Mouse (Mus musculus): Measurements from ENCODE around the gene Ccdc141. TPM values are rescaled to one million over a fixed set of nuclear protein-coding genes. Genes with fewer than 3 reads are reported as not detected.
A peak's percentile ranks its signal among the peaks of the same experiment; 100 is the strongest.

The Ccdc141 gene
- polyA plus RNA-seq, 1 experiment from 2014 or later: 7.3 TPM

DNA sequence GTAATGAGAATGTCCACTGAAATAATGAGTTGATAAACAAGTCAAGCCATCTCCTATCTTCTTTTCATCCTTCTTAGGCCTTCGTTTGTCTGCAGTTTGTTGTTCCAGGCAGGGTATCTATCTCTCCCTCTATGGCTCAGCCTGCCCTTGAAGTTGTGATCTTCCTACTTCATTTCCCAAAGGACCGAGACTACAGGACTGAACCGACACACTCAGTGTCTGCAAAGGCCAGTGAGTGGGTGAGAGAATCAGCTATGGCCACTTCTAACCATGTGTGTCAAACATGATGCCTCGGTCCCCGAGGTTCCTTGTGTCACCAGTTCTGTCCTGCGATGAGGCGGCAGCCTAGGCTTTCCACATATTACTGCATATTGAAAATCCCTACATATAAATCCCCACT is 19.2 kb upstream of the Ccdc141 start:
- no peak for ATAC-seq (ENCODE audit: low FRiP score)
- Histone ChIP-seq H3K4me1 (replicated peaks) (no peaks in the 10 kb centered on the region), H3K27me3 (no peaks in the 10 kb centered on the region), H3K4me2 (no peak overlapping the region), H3K27ac (no peak overlapping the region), H3K4me3 (no peak overlapping the region), H3K9ac (no peak overlapping the region), H3K9me3 (no peaks in the 10 kb centered on the region), H3K36me3 (peaks cover 71% of the 10 kb centered on the region)
- 93% methylated on average over 7 of the region's 7 CpGs for WGBS

GRCm38 (mm10) chr2:77187501-77187900 is 17.1 kb upstream of the Ccdc141 start:
- Histone ChIP-seq H3K4me1 (replicated peaks) (peaks cover 8% of the 10 kb centered on the region; the same call in 1 of the 2 replicates), H3K4me3 (no peak overlapping the region), H3K27ac (no peak overlapping the region), H3K4me2 (no peak overlapping the region), H3K9me3 (no peaks in the 10 kb centered on the region), H3K27me3 (no peaks in the 10 kb centered on the region), H3K36me3 (peaks cover 59% of the 10 kb centered on the region), H3K9ac (no peak overlapping the region)
- WGBS: 95% methylated on average over 3 of the region's 3 CpGs
- ATAC-seq (ENCODE audit: low FRiP score): no peak

DNA sequence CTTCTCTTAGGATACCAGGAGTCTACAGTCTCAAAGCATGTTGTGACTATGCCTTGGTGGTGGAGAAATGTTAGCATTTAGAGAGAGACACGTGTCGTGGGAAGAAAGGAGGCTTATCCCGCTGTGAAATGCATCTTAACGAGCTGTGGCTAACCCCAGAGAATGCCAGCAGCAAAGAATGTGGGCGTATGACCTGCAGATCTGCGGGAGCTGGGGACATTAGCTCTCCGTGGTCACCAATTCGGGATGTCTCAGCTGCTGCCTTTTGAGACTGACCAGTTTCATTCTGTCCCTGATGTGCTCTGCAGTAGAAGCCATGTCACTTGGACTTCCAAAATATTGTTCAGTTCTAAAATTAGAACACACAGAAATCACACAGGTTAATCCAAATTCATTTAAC is 16.5 kb upstream of the Ccdc141 start:
- H3K9ac ChIP-seq: no peak overlapping the region
- no peak overlapping the region for H3K27ac ChIP-seq
- no peaks in the 10 kb centered on the region for H3K9me3 ChIP-seq
- no peak overlapping the region for H3K4me2 ChIP-seq
- WGBS: 73% methylated on average over 8 of the region's 8 CpGs
- H3K4me3 ChIP-seq: no peak overlapping the region
- H3K27me3 ChIP-seq: no peaks in the 10 kb centered on the region
- no peak for ATAC-seq (ENCODE audit: low FRiP score)
- peaks cover 8% of the 10 kb centered on the region; the same call in 1 of the 2 replicates for H3K4me1 ChIP-seq (replicated peaks)
- peaks cover 53% of the 10 kb centered on the region for H3K36me3 ChIP-seq

GRCm38 (mm10) chr2:77184049-77184571 is 13.7 kb upstream of the Ccdc141 start:
- Histone ChIP-seq H3K4me1 (replicated peaks) (peaks cover 8% of the 10 kb centered on the region; the same call in 1 of the 2 replicates), H3K4me2 (no peak overlapping the region), H3K36me3 (peaks cover 34% of the 10 kb centered on the region), H3K9ac (no peak overlapping the region), H3K9me3 (no peaks in the 10 kb centered on the region), H3K27ac (no peak overlapping the region), H3K27me3 (no peaks in the 10 kb centered on the region), H3K4me3 (no peak overlapping the region)
- ATAC-seq (ENCODE audit: low FRiP score): peak; percentile 28; the same call in 1 of the 2 replicates
- WGBS: 54% methylated on average over 8 of the region's 8 CpGs

DNA sequence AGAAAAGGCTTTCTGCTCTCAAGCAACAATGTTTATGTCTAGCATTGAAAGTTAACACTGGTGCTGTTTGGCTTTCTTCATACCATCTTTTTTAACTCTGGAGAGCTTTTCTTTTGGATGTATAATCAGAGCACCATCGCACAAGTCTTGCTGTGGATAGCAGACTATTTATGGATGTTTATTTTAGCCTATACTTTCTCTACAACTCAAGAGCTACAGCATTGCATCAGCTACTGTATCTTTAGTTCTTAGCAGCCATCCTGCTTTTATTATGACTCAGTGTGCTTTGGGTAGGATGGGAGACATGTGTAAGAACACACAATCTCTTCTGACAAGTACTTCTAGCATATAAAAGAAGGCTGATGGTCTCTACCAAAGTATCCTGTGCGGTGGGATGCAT is 13.2 kb upstream of the Ccdc141 start:
- Histone ChIP-seq H3K9ac (no peak overlapping the region), H3K4me2 (no peak overlapping the region), H3K4me1 (replicated peaks) (peaks cover 8% of the 10 kb centered on the region; the same call in 1 of the 2 replicates), H3K4me3 (no peak overlapping the region), H3K9me3 (no peaks in the 10 kb centered on the region), H3K36me3 (peaks cover 31% of the 10 kb centered on the region), H3K27ac (no peak overlapping the region), H3K27me3 (no peaks in the 10 kb centered on the region)
- WGBS: 96% methylated on average over 2 of the region's 2 CpGs
- no peak for ATAC-seq (ENCODE audit: low FRiP score)

- Histone ChIP-seq H3K9me3 (no peaks in the 10 kb centered on the region), H3K36me3 (peaks cover 25% of the 10 kb centered on the region), H3K4me2 (no peak overlapping the region), H3K9ac (no peak overlapping the region), H3K27me3 (no peaks in the 10 kb centered on the region), H3K4me1 (replicated peaks) (peaks cover 8% of the 10 kb centered on the region; the same call in 1 of the 2 replicates), H3K27ac (no peak overlapping the region), H3K4me3 (no peak overlapping the region)
- no peak for ATAC-seq (ENCODE audit: low FRiP score)
- WGBS: 80% methylated on average over 6 of the region's 6 CpGs
Observed at GRCm38 (mm10) chr2:77182996-77183380, 12.6 kb upstream of the Ccdc141 start.

DNA sequence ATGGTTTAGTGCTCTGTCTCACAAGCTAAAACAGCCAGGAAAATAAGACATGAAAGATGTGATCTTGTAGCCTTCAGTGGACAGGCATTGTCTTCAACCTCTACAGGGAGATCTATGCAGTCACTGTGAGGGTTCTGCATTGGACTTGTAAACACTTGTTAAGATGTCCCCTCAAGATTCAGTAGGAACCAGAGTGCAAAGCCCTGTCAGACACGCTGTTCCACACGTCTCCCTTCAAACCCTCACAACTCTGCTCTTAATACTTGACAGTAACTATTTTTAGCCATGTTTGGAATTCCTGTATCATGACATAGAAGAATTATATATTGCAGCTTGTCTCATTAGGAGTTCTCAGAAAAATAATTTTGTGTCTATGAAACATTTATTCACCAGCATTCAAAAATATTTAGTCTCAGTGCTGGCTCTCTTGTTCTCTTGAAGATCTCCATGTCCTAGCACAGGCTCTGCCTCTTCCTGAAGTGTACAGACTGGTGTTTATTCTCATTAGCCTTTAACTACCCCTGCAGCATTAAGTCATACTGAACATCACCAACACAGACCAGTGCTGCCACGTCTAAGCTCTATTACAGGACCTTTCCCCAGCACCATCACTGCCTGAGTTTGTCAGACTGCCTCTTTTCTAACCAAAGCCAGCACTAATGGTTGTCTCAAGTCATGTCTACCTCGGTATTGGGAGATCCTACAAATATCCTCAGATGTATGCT is 12.0 kb upstream of the Ccdc141 start:
- H3K27ac ChIP-seq: no peak overlapping the region
- H3K4me3 ChIP-seq: no peak overlapping the region
- H3K4me2 ChIP-seq: no peak overlapping the region
- 84% methylated on average over 4 of the region's 4 CpGs for WGBS
- H3K9ac ChIP-seq: no peak overlapping the region
- H3K9me3 ChIP-seq: no peaks in the 10 kb centered on the region
- H3K27me3 ChIP-seq: no peaks in the 10 kb centered on the region
- peaks cover 8% of the 10 kb centered on the region; the same call in 1 of the 2 replicates for H3K4me1 ChIP-seq (replicated peaks)
- ATAC-seq (ENCODE audit: low FRiP score): no peak
- H3K36me3 ChIP-seq: peaks cover 20% of the 10 kb centered on the region

- Histone ChIP-seq H3K36me3 (peaks cover 4% of the 10 kb centered on the region; the same call in 1 of the 2 replicates), H3K27ac (no peak overlapping the region), H3K4me1 (replicated peaks) (peaks cover 17% of the 10 kb centered on the region), H3K9ac (no peak overlapping the region), H3K4me2 (no peak overlapping the region), H3K4me3 (no peak overlapping the region), H3K9me3 (no peaks in the 10 kb centered on the region), H3K27me3 (no peaks in the 10 kb centered on the region)
- ATAC-seq (ENCODE audit: low FRiP score): no peak
- WGBS: 62% methylated on average over 2 of the region's 2 CpGs
Observed at GRCm38 (mm10) chr2:77177472-77177871, 7.0 kb upstream of the Ccdc141 start.

GRCm38 (mm10) chr2:77176413-77176812 is 6.0 kb upstream of the Ccdc141 start:
- Histone ChIP-seq H3K9ac (no peak overlapping the region), H3K4me2 (no peak overlapping the region), H3K4me1 (replicated peaks) (peaks cover 28% of the 10 kb centered on the region), H3K4me3 (no peak overlapping the region), H3K9me3 (no peaks in the 10 kb centered on the region), H3K27ac (no peak overlapping the region), H3K27me3 (no peaks in the 10 kb centered on the region), H3K36me3 (peaks cover 4% of the 10 kb centered on the region; the same call in 1 of the 2 replicates)
- 79% methylated on average over 10 of the region's 10 CpGs for WGBS
- ATAC-seq (ENCODE audit: low FRiP score): no peak

- no peak overlapping the region for H3K27ac ChIP-seq
- no peak overlapping the region for H3K4me3 ChIP-seq
- H3K4me2 ChIP-seq: no peak overlapping the region
- peaks cover 36% of the 10 kb centered on the region for H3K4me1 ChIP-seq (replicated peaks)
- ATAC-seq (ENCODE audit: low FRiP score): no peak
- H3K9me3 ChIP-seq: no peaks in the 10 kb centered on the region
- H3K9ac ChIP-seq: no peak overlapping the region
- H3K36me3 ChIP-seq: peaks cover 4% of the 10 kb centered on the region; the same call in 1 of the 2 replicates
- no peaks in the 10 kb centered on the region for H3K27me3 ChIP-seq
- 52% methylated on average over 7 of the region's 7 CpGs for WGBS
Observed at GRCm38 (mm10) chr2:77175411-77175810, 5.0 kb upstream of the Ccdc141 start.

DNA sequence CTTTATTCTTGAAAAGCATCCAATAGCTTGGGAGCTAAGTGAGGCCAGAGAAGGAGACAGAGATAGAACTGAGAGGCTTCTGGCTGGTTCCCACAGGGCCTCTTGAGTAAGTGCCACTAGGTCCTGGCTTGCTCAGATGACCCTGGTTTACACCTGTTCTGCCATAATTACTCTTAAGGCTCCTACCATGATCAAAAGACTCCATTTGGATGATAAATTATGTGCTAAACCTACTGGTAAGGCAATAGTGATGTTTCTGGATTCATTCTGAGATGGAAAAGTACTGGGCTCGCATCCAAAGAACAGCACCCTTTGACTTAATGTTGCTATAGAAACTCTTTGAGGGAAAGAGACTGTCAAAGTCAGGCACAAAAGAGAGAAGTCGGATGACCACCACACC is 3.9 kb upstream of the Ccdc141 start:
- H3K4me3 ChIP-seq: no peak overlapping the region
- H3K27ac ChIP-seq: no peak overlapping the region
- no peak for ATAC-seq (ENCODE audit: low FRiP score)
- no peak overlapping the region for H3K4me2 ChIP-seq
- WGBS: 50% methylated on average over 2 of the region's 2 CpGs
- H3K9ac ChIP-seq: no peak overlapping the region
- H3K36me3 ChIP-seq: no peaks in the 10 kb centered on the region
- no peaks in the 10 kb centered on the region for H3K27me3 ChIP-seq
- peaks cover 45% of the 10 kb centered on the region for H3K4me1 ChIP-seq (replicated peaks)
- H3K9me3 ChIP-seq: no peaks in the 10 kb centered on the region

DNA sequence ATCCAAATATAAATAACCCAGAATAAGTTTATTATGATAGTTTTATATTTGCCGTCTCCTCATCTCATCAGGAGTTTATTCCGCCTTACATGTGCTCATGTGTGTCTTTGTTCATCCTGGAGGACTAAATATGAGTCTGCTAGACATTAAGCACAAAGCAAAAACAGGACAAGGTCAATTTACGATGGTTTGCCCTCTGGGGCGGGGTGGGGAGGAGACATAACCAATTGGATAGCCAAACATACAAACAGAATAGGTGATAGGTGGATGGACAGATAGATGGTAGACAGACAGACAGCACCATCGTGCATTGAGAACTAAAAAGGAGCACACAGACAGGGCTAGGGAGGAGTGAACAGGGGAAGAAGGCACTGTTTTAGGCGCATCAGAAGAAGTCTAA is 3.4 kb upstream of the Ccdc141 start:
- Histone ChIP-seq H3K9me3 (no peaks in the 10 kb centered on the region), H3K27ac (no peak overlapping the region), H3K4me2 (no peak overlapping the region), H3K36me3 (no peaks in the 10 kb centered on the region), H3K9ac (no peak overlapping the region), H3K4me1 (replicated peaks) (peaks cover 45% of the 10 kb centered on the region), H3K27me3 (0 out of 2 replicates have a peak, but pooled peaks cover under 1% of the 10 kb centered on the region), H3K4me3 (no peak overlapping the region)
- 93% methylated on average over 6 of the region's 6 CpGs for WGBS
- no peak for ATAC-seq (ENCODE audit: low FRiP score)

DNA sequence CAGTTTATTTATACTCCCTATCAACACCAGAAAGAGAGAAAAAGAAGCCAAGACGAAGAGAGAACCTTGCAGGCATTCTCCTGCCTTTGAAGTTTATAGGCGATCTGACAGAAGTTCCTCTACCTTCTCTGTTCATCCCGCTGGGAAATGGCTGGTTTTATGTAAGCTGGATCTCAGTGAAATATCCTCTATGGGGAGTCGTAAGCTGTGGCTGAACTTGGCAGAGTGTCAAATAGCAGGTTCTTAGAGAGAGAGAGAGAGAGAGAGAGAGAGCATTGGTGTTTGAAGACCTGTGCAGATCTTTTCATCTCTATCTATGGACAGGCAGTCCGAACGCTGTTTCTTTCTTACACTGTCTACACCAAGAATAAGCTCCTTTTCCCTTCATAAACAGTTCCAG is 2.9 kb upstream of the Ccdc141 start:
- no peak overlapping the region for H3K4me3 ChIP-seq

More for the DNA sequence above, 2.9 kb upstream of the Ccdc141 start:
- Histone ChIP-seq H3K4me2 (no peak overlapping the region), H3K36me3 (no peaks in the 10 kb centered on the region), H3K27ac (no peak overlapping the region), H3K9me3 (no peaks in the 10 kb centered on the region), H3K4me1 (replicated peaks) (peaks cover 45% of the 10 kb centered on the region), H3K9ac (no peak overlapping the region), H3K27me3 (0 out of 2 replicates have a peak, but pooled peaks cover 4% of the 10 kb centered on the region)
- ATAC-seq (ENCODE audit: low FRiP score): no peak
- WGBS: 74% methylated on average over 6 of the region's 6 CpGs

Measured in hindbrain, embryonic 13.5 days (tissue).